Mouse (Mus musculus) urinary bladder, postnatal 14 days (tissue): Measurements from ENCODE around the gene Sp7.
"Not testable (repeated sequence)": the region's sequence is repeated elsewhere in the genome, so short reads cannot be mapped to it uniquely, and the experiment has no call there.

Source experiments
- DNase-seq: peaks from one replicate; pipeline ENCODE4 v3.0.0; 2021; ENCODE audit warnings: low spot score

The Sp7 gene

DNA sequence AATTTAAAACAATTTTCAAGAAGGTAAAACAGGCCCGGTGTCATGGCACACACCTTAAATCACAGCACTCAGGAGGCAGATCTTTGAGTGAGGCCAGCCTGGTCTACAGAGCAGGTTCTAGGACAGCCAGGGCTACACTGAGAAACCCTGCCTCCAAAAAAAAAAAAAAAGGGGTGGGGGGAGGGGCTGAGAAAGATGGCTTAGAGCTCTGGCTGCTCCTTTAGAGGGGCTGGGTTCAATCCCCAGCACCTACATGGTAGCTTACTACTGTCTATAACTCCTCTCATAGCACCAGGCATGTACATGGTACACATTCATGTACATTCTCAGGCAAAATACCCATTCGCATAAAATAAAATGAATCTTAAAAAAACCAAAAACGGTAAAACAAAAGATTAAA lies 22.5 kb downstream of the Sp7 start:
- no peak for DNase-seq

DNA sequence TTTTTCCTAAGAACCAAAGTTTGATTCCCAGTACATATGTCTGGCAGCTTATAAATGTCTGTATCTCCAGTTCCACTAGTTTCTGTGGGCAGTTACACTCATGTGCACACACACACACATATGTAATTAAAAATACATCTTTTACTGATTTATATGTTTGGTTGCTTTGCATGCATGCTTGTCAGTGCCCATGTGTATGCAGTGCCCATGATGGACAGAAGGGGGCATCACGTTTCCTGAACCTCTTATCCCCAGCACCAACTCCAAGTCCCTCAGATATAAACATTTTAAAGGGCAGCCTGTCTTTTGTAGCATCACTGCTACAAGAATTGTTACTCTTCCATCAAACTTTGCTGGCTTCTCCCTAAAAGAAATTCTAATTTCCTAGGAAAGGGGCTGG lies 25.4 kb downstream of the Sp7 start:
- DNase-seq, result peak; percentile 53

DNA sequence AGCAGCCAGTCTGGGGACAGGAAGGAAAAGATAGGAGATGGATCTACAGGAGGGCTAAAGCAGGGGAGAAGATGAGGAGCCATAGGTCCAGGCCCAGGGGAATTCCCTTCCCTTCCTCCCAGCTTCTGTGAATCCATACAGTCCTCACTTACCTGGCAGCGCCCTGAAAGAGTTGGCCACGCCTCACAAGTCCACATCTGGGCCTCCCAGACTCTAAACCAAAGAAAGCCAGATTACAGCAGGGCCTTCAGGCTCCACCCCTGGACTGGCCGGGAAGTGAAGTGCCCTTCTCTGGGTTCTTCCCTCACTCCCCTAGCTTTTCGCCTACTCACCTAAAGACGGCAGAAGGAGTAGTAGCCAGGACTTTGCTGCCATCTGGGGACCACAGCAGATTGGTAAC lies 27.4 kb downstream of the Sp7 start:
- no peak for DNase-seq

DNA sequence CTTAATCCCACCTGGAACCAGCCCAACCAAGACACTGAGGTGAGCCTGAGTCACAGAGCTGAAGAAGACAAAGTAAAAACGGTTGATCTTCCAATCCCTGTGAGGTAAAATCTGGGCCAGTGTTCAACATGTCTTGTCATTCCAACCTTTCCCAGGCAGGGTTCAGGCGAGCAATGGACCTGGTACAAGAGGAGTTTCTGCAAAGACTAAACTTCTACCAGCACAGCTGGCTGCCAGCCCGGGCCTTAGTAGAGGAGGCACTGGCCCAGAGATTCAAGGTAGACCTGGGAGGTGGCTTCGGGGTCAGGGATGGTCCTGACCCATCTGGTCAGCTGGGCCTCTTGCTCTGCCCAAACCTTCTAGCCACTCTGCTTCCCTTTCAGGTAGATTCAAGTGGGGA lies 30.0 kb downstream of the Sp7 start:
- no peak for DNase-seq

DNA sequence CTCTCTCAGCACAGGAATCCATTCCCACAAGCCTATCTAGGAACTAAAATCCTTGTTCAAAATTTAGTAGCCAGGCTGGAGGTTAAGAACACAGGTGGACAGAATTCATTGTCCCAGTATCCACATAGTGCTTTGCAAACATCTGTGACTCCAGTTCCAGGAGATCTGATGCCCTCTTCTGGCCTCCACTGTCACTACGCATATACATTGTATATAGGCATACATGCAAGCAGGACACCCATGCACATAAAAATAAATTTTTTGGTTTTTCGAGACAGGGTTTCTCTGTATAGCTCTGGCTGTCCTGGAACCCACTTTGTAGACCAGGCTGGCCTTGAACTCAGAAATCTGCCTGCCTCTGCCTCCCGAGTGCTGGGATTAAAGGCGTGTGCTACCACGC lies 31.1 kb downstream of the Sp7 start:
- DNase-seq, result not testable (repeated sequence)

DNA sequence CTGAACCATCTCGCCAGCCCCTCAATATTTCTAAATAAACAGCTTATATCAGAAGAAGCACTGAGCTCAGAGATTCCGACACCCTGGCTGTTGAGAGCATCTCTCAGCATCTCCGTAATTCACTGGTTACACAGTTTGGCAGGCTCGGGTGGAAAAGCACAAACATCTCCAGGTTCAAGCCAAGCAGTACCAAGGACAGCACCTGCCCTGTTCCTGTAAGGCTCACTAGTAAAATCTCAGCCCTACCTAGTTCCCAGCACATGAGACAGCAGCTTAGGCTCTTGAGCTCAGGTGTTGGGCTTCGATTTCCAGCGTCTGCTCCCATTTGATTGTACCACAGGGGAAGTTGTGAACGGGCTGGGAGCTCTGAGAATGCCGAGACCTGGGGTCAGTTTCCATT lies 31.7 kb downstream of the Sp7 start:
- DNase-seq, result no peak

DNA sequence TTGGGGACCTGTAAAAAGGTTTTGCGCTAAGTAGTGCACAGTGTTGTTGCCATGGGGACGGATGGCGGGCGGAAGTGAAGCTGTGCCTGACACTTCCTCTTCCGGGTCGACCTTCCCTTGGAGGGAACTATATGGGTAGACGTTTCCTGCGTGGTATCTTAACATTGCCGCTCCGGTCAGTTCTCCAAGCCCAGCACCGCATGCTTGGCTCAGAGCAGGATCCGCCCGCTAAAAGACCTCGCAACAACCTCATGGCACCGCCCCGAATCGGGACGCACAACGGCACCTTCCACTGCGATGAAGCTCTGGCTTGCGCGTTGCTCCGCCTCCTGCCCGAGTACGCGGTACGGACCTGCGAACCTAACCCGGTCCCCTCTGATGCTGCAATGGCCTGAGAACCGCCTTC lies 35.4 kb downstream of the Sp7 start, which contains the start of gene Myg1:
Myg1 (plus strand) TSS at position 100 of the 406 bp plus-strand sequence.
- DNase-seq, result peak; percentile 81

DNA sequence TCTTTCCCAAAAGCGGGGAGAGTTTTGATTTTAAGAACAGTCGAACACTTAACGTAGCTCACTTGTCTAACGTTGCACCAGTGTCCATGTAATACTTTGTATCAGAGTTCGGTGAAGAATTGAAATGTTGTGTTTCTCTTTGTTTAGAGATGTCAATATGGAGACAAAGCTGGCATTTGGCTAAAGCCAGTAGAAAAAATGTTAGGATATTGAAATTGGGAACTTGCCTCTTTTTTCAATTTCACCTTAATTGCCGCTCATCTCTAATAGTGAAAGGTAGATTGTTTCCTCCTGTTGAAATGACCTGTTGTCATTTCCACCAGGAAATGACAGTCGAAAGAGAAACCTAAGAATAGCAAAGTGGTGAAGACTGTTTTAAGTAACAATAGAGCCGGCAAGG lies 40.1 kb downstream of the Sp7 start:
- no peak for DNase-seq

DNA sequence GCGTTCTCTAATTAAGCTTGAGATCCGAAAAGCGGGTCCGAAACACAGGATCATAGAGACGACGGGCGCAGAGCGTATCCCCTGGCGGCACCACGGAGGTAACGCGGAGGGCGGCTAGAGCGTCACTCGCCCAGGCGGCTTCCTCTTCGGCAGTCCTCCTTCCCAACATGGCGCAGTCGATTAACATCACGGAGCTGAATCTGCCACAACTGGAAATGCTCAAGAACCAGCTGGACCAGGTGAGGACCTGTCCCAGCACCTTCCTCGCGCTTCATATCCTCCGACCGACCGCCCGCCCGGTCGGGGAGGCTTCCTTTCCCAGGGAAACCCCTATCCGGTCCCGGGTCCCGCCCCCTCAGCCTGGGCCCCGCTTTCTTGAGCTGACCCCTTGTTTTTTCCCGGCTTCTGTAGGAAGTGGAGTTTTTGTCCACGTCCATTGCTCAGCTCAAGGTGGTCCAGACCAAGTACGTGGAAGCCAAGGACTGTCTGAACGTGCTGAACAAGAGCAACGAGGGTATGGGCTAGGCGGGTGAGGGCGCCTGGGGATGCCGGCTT lies 40.9 kb downstream of the Sp7 start, which contains the start of gene Pfdn5:
Pfdn5 (plus strand) TSS at position 95 of the 555 bp plus-strand sequence.
- peak; percentile 89 for DNase-seq

DNA sequence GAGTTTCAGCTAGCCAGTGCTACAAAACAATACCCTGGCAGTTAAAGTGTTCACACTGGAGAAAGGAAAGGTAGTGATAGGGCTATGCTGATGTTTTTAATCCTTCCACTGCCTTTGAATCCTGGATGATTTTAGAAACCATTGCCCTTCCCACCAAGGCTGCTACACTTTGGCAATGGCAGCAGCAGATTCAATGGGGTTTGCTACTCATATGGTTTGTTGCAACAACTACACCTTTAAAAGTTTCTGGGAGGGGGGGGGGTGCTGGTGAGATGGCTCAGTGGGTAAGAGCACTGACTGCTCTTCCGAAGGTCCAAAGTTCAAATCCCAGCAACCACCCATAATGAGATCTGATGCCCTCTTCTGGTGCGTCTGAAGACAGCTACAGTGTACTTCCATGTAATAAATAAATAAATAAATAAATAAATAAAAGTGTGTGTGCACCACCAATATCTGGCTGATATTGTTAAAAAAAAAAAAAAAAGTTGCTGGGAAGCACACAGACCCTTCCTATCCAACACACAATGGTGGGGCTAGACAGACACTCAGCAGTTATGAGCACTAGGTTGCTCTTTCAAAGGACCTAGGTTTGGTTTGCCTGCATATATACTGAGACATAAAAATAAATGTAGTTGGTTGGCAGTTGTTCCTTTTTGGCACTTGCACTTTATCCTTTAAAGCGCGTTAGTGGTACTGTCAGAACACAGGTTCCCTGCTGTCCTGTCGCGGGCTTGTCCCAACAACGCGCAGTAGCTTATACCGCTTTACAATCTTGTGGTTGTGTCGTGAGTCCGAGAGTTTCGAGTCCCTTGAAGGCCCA lies 42.1 kb downstream of the Sp7 start:
- DNase-seq, result no peak

DNA sequence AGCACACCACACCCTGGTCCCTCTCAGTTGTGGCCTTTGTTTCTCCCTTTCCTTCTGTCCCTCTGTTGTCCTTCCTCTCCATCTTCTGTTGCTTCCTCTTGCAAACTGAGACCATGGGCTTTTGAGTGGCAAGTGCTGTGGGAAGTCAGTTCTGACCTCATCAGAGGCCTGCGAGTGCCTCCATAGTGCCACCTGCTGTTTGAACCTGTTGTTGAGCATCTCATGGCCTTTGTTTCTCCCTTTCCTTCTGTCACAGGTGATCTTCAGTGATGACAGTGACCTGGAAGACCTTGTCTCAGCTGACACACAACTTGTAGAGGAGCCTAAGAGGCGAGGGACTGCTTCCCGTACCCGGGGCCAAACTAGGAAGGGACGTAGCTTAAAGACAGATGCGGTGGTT lies 50.7 kb downstream of the Sp7 start:
- peak; percentile 72 for DNase-seq

DNA sequence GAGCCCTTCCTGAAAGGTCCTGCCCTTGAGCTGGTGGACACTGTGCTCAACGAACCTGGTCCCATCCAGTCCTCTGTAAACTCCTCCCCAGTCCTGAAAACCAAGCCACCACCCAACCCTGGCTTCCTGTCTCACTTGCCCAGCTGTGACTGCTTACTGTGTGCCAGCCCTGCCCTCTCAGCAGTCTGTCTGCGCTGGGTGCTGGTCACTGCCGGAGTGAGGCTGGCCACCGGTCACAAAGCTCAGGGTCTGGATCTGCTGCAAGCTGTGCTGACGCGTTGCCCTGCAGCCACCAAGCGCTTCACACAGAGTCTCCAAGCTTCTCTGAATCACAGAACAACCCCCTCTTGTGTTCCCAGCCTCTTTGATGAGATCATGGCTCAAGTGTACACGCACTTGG lies 51.7 kb downstream of the Sp7 start:
- DNase-seq, result no peak

DNA sequence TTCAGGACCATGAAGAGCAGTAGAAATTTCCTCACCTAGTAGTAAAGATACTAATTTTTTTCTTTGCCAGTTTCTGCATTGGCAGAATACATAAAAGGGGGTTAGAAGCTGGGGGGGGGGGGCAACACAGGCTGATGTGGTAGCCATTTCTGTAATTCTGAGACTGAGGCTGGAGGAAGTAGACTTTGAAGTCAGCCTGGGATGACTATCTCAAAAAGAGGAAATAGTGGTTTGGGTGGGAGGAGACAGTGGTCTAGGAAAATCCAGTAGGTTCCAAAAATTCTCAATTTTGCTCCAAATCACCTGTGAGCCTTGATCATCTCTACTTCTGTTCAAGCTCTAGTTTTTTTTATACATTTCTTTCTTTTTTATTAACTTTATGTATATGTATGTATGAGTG lies 55.5 kb downstream of the Sp7 start:
- no peak for DNase-seq

DNA sequence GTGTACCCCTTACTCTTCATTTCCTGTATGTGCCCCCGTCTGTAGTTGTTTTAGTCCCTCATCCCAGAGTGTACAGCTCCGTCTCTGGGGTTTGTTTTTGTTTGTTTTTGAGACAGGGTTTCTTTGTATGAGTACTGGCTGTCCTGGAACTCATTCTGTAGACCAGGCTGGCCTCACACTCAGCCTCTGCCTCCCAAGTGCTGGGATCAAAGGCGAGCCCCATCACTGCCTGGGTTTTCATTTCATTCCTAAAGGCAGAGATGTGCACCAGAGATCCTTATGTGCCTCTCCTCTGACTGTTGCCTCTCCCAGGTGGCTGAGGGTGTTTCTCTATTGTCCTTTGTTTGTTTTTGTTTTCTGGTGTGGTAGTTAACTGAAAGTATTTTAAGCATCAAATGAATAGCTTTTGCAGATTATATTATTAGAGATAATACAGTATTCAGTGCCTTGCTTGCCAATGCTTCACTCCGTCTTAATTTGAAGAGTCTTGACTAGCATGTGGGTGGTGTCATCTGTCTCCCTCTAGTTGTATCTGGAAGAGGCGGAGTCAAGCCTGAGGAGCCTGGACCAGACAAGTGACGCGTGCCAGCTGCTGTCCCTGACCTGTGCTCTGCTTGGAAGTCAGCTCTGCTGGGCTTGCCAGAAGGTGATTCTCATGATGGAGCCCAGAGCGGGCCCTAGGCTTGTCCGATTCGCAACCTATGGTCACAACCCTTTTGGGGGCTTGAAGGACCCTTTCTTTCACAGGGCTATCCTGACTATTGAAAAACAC lies 56.7 kb downstream of the Sp7 start:
- peak; percentile 50 for DNase-seq

DNA sequence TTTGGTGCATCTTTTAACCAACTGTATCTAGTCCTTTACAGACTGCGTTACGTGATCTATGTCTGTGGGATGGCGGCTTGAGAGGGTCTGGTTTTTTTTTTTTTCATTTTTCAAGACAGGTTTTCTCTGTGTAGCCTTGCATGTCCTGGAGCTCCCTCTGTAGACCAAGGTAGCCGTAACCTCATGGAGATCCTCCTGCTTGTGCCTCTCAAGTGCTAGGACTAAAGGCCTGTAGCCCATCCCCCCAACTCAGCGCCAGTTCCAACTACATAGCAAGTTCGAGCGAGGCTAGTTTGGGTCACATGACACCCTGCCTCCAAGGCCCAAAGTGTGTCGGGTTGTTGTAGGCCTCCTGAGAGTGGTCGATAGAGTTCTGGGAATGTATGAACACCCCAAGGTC lies 58.3 kb downstream of the Sp7 start:
- DNase-seq, result no peak
